Mouse (Mus musculus) forelimb bud, embryonic 11.5 days (tissue): ENCODE data around the gene Trp53rka.

Source experiments
- DNase-seq: peaks from one replicate; pipeline ENCODE4 v3.0.0-alpha.2; 2012; ENCODE audit warnings: low read depth, low spot score

Trp53rka gene

DNA sequence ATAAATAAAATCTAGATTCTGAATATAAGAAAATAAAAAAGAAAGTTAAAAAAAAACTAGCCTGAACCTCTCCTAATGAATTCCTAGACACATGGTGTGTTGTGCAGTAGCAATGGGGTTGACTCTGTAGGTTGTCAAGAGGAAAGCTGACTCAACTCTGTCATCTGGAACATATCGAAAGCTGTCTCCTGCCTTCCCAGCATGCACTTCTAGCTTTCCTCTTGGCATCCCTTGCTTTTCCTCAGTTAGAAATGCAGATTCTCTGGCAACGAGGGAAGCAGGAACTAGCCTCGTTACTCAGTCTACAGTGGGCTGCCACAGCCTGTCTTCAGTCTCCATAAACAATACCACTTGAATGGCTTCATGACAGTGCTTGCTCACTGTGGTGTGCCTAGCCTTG is 7.3 kb downstream of the Trp53rka start:
- DNase-seq: no peak

DNA sequence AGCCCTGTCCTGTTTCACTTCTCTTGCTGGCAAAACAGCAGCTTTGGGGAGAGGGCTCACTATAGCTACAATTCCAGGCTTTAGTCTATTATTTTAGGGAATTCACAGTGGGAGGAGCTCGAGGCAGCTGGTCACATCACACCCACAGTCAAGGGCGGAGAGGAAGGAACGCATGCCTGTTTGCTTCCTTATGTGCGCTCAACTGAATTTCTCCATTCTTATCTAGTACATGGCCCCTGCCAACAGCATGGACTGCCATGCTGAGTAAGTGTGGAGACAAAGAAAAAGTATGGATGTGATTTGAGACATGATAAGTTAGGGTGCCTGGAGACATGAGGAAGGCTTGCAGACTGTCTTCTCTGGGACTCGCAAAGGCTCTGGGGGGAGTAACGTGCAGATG is 9.0 kb downstream of the Trp53rka start:
- DNase-seq: no peak

DNA sequence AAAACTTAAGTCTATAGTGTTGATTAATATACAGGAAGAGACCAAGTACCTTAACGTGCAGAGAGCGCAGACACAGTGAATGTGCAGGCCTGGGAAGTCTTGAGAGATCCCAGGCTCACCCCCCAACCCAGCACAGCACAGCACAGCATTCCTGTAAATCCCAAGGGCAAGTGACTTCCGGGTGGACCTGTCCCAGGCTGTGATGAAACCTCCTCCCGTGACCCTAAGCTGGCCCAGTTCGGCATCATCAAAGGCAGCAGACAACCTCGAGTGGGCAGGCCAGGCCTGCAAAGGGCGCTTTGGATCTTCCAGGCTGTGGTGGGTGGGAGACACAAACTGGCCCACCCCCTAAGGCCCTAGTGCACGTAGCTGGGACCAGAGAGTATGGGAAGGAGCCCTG is 11.1 kb downstream of the Trp53rka start:
- no peak for DNase-seq

DNA sequence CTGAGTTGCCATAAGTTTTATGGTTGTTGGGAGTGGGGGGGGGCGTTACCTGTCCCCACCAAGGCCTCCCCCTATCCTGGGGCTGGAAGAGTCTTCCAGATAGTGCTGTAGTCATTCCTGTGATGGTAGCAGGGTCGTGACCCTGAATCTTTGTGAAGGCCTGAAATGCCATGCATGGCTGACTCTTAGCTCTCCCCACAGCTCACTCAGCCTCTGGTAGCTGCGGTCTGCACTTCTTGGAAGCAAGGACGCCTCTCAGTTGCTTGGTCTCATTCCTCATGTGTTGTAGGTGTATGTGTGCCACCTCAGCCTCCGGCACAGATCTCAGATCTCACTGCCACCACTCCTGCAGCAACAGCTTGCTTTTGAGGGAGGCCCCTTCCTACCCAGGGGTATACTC is 17.3 kb downstream of the Trp53rka start:
- no peak for DNase-seq

DNA sequence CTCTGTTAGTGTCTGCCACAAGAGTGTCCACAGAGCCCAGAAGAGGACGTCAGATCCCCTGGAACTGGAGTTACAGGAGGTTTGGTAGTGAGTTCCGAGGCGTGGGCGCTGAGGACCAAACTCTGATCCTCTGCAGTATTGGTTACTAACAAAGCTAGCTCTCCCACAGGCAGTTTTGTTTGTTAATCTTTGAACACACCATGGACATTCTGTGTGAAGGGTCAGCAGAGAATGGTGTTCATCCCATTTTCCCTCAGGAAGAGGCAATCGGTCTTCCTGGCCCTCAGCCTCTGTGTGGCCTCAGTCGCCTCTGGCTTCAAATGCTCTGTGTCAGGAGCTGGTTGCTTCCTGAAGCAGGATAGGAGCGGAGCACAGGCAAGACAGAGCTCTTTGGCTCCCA is 17.7 kb downstream of the Trp53rka start:
- no peak for DNase-seq

DNA sequence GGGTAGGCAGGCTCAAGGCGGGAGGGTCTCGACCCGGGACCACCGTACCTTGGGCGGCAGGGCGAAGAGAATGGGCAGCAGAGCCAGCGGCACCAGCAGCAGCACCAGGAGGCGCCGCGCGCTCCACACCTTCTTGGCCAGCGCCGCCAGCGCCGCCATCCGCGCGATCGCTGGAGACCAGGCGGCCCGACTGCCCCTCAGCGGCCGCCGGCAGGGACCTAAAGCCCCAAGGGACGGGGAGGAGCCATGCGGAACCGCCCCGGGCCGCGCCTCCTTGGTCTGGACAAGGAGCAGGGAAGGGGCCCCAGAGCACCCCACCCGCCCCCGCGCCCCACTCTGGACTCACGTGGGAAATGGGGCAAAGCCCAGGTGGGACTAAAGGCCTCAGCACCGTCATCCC is 20.1 kb downstream of the Trp53rka start, which contains the start of gene Slc13a3:
TSS of gene Slc13a3 (minus strand) at position 228 of the 400 bp plus-strand sequence.
- no peak for DNase-seq

DNA sequence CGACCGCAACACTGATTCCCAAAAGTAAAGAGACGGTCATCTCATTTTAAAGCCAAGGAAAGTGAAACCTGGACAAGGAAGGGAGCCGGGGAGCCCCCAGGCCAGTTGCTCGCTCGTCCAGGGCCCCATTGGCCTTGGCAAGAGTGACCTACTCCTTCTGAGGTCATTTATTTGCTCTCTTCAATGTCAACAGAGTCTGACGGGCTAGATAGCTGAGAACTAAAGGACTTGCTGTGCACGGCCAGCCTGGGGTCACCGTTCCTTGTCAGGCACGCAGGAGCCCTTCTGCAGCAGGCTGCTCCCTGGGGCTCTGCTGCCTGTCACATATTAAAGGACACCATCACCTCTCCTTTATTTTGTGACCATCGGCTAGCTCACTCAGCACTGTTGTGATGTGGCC is 21.2 kb downstream of the Trp53rka start:
- no peak for DNase-seq

DNA sequence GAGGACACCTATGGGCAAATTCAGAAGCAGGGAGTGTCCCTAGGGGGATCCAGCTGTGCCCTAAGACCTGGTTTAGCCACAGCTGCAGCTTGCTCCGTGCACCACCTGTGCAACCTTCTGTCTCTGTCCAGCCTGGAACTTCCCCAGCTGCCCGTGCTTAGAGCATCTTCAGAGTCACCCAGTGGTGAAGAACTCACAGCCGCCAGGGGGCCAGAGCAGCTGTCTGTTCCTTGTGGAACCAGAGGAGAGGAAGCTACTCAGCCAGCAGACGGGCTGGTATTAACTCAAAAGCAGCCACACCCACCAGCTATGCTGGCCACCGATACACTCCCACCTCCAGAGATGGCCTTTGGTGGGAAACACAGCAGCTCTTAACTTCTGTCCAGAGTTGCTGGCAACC is 23.0 kb downstream of the Trp53rka start:
- DNase-seq: no peak

DNA sequence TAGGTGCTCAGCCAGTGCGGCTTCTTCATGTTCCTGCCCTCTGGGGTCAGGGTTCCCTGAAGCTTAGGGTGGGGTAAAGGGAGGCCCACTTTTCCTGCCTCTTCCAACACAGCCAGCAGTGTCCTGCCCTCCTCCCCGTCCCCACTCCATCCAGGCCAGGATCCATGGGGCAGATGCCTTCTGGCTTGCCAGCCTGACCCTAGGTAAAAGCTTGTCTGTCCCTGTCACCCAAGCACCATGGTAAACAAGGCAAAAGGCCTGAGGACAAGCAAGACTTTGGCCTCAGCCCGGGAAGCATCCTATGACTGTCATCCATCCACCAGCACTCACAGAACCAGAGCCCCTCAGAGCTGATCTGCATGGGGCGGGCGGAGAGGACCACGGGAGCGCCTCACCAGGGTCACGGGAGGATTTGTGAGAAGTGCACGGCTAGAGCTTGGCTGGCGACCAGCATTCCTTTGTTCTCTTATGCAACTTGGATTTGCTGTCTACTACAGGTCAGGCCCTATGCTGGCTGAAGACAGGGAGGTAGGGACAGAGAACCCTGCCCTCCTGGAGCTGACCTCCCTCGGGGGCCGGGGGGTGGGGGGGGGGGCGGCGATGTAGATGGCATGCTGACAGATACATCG is 25.2 kb downstream of the Trp53rka start:
- DNase-seq: no peak

DNA sequence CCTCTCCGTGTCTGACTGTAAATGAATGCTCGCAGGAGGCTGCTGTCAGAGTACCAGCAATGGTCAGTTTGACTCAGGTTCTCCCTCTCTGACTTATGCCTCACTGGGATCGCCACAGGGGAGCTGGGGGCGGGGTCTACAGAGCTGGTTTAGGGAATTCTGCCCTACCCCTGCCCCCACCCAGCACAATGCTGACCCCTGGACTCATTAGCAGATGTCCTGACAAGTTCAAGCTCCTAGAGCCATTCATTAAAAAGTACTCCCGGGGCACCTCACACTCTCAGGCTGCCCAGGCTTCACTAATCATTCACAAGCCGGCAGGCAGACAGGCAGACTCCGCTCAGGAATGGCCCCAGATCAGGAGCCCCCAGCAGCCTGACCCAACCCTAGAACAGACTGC is 33.5 kb downstream of the Trp53rka start:
- peak; percentile 35 for DNase-seq

DNA sequence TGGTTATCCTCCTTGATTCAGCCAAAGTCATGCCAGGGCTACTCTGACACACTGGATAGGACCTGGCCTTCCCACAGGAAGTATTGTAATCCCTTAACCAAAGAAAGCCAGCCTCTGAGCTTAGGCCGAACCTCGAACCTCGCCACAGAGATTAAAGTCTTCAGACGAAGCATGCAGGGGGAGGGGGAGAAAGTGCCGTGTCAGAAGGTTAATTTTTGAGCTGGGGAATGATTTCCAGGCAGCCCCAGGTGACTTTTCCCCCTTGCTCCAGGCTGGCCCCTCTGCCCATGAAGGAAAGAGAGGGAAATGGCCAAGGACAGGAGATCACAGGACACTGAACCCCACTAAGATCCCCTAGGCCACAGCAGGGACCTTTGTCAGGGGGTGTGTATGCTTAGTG is 34.9 kb downstream of the Trp53rka start:
- DNase-seq: no peak

DNA sequence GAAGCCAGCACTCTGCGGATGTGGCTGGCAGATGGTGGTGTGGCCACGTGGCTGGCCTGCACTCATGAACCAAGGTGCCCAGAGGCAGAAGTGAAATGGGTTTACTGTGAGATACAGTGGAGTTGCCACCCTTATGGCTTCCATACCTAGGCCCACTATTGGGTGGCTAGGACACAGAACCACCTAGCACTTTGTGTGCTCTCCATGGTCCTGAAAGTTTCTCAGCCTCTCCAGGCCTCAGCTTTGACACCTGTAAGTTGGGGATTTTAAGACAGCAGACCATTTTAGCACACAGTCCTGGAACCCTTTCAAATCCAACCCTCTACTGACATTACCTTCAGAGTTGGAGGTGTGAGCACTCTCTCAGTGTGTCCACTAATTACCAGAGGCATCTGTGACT is 36.4 kb downstream of the Trp53rka start:
- peak; percentile 68 for DNase-seq

DNA sequence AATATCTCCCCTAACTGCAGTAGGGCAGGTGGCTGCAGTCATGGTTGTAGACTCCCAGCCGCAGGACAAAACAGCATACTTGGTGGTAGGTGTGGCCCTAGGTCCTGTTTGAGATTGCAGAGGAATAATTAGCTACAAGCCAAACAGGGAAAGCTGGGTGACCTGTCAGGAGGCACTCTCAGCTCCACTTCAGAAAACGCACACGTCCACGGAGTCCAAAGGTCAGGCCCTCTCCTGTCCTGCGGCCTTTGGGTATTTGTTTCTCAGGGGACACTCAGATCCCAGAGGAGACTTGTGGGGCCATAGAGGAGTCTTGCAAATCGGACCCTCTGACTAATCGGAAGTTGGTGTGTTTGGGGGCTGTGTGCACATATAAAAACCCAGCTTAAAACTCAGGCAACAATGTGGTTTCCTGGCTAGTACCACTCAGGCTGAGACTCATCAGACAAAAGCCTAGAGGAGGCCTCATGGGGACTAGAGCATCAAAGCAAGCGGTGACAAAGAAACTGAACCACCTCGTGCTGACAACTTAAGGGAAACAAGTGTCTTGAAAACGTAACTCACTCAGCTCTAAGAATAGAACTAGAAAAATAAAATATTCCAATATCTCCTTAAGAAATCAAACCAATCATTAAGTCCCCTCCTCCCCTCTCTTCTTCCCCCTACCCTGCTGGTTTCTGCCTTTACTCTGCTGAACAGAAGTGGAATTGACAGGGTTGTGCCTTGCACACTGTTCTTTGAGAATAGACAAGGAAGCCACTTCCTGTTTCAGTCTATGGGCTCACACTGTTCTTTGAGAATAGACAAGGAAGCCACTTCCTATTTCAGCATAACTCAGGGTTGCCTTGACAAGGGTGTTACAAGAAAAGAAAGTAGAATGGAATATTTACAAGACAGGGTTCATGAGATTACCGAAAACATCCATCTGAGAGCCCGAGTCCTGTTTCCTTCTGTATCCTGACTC is 40.1 kb downstream of the Trp53rka start:
- DNase-seq: no peak

DNA sequence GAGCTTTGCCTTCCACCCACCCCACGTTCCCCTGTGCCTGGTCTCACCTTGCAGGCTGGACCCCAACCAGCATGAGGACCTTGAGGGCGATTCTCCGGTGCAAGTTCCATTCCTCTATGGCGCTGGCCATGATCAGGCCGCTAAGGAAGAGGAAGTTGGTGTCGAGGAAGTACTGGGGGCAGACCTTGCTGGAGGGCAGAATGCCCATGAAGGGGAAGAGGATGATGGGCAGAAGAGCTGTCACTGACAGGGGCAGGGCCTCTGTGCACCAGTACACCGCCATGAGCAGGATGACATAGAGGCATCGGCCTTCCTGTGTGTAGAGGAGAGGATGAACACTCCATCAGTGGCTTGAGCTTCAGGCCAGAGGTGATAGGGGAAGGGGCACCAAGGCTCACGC is 44.6 kb downstream of the Trp53rka start:
- DNase-seq: no peak

DNA sequence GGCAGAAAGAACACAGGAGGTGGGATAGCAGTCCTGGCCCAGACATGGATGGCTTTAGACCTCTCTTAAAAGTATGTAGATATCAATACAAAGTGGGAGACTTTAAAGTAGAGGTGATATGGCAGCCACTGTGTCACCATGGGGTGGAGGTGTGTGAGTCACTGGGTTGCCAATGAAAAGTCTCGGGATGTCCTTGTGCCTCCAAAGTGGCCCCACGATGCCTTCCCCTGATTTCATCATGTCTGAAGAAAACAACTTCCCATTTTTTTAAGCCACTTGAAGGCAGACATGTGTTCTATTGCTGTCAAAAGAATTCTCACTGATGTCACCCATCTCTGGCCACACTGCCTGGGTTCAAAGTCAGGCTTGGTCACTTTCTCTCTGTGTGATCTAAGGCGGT is 48.3 kb downstream of the Trp53rka start:
- DNase-seq: no peak

DNA sequence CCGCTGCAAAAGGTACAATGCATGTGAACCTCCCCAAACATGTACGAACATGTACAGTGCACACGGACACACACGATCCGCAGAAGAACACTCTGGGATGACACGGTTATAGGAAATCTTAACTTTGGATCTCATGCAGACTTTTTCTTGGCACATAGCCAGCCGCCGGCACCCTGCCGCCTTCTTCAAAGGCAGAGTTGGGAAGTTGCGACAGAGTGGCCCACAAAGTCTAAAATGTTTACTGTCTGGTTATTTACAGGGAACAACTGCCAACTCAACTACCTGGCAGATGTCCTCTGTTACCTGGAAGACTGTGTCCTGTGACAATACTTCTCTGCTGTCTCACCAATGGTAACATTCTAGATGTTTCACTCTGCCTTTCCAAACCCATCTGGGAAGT is 50.1 kb downstream of the Trp53rka start:
- no peak for DNase-seq

DNA sequence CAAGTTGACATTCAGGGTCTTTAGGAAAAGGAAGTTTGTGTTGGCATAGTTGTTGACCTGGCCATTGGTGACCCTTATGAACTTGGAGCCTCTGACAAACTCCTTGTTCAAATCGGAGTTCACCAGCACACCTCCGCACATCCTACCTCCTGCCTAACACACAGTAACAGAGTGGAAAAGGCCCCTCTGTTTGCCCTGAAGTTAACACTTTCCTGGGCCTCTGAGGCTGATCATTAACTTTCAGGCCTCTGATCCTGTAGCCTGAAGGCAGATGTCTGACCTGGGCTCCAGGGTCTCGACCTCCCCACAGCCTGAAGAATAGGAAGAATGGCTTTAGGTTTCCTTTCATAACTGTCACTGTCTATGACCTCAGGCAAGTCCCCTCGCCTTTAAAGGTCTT is 51.5 kb downstream of the Trp53rka start:
- no peak for DNase-seq
